Mouse (Mus musculus) brain, embryonic 14.5 days (tissue): ENCODE measurements around the gene Wdr46.

ENCODE experiments used
- CTCF ChIP-seq: fragments of 200-500 bp; IDR thresholded peaks from 2 replicates; pipeline ENCODE4 v1.5.1; 2012; ENCODE audit warnings: inconsistent platforms, mild to moderate bottlenecking, moderate library complexity, borderline replicate concordance; ENCODE audit not compliant: insufficient read depth, insufficient read length; ENCODE audit errors: extremely low read depth
- POLR2A ChIP-seq: fragments of 200-500 bp; IDR thresholded peaks from 2 replicates; pipeline ENCODE4 v1.6.1; 2012; ENCODE audit warnings: mild to moderate bottlenecking, inconsistent platforms, borderline replicate concordance; ENCODE audit not compliant: poor library complexity, insufficient read depth, insufficient read length, severe bottlenecking; ENCODE audit errors: extremely low read depth

DNA sequence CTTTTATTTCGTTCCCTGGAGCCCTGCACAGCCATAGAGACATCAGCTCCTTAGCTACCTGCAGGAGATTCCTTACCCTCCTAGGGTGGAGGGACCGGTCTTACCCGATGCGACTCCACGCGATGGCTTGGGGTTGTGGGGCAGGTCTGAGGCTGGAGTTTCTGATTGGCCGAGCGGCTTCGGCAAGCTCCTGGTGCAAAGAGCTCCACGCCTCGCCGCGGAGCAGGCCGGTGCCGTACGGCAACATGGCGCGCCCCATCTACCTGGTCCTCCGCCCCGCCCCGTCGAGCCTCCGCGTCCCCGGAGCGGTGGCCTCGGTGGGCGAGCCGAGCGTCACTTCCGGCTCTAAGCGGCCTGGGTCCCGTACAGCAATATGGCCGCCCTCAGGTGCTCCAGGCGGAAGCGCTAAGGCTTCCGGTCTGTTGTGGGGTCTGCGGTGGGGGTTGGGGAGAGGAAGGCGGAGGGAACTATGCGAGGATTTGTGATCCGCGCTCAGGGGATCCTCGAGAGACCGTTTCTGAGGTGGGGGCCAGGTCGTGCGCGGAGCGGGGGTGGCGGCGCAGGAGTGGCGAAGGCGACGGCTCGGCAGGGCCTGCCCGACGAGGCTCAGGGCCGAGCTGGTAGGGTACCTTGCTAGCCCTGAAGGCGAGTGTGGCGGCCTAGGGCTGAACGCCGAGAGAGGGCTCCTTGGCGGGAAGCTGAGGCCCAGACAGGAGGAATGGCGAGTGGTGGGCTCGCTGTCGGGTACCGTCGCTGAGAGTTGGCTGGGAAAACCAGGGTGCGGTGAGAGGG lies 31.2 kb upstream of the Wdr46 start, which contains the start of gene Daxx:
- TF ChIP-seq CTCF (no peak), POLR2A (peak; percentile 61; the same call in 1 of the 2 replicates)
